Mouse (Mus musculus) kidney, adult 8-10 months (tissue): ENCODE results near the gene Kank3.
"Not testable (repeated sequence)": the region's sequence is repeated elsewhere in the genome, so short reads cannot be mapped to it uniquely, and the experiment has no call there.

ENCODE experiments used
- DNase-seq, 2 experiments: peaks; one replicate each; pipeline ENCODE4 v3.0.0; 2022

The Kank3 gene

DNA sequence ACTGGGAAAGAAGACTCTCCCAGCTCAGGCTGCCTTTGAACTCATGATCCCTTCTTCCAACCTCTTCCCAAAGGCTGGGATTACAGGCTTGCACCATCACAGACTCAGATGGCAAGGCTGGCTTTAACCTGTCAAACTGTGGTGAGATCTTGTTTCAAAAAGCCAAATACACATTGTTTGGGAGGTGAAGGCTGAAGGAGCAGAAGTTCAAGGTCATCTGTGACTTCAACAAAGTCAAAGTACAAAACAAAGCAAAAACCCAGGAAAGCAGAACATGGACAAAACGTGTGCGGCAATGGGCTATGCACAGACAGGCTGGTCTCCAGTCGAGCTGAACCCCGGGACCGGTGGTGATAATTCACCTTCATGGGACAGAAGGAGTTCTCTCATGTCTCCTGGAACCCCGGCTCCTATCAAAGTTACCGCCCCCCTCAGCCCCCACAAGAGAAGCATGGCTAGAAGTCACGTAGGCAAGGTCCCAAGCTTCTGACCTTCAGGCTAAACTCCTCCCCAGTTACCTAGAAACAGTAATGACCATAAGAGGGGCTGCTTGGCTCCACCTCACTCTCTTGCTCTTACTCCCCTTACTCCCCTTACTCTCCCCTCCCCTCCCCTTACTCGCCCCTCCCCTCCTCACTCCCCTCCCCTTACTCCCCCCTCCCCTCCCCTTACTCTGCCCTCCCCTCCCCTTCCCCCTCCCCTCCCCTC, 3.0 kb upstream of the Kank3 start:
- DNase-seq, result no peak

GRCm38 (mm10) chr17:33808192-33808591, 2.1 kb upstream of the Kank3 start:
- no peak for DNase-seq

DNA sequence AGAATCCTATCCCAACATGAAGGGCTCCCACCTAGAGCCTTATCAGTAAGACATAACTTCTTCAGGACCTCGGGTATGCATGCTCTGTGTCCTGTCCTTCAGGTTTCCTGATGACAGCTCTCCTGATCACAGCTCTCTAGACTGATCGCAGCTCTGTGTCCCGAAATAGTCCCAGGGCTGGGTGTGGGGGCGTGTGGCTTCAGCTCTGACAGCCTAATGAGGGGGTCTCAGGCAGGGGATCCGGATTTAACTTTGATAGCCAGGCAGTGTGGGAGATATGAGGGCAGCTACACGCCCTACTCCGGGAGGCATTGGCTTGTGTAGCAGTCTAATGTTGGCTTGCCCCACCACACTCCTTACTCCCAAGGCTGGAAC, 810 bp downstream of the Kank3 start:
- DNase-seq, result no peak

- DNase-seq, result no peak
These were observed 2.2 kb downstream of the Kank3 start for GRCm38 (mm10) chr17:33812475-33812874.

DNA sequence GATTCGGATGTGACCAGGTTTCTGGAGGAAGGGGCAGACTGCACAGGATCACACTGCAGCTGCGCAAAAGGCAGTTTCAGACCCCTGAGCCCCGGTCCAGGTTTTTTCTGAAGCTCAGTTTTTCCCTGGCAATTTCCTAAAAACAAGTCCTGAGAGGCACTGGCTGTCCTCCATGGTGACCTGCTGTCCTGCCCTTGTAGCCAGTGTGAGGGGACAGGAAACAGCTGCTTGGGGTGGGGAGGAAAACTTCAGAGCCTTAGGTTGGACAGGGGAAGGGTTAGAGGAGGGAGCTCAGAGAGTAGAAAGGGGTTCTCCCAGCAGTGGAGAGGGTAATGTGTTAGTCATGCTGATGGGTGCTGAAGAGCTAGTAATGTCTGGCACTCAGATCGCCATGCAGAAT, 2.7 kb downstream of the Kank3 start:
- peak; percentile 51 to 52 for DNase-seq

DNA sequence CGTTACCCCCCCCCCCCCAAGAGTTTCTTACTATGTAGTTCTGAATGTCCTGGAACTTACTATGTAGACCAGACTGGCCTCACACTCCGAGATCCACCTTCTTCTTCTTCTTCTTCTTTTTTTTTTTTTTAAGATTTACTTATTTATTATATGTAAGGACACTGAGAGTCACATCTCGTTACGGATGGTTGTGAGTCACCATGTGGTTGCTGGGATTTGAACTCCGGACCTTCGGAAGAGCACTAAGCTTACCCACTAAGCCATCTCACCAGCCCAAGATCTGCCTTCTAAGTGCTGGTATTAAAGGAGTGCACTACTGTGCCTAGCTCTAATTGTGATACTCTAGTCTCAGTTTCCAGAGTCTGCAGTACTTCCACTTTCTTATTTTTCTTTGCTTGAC, 5.1 kb downstream of the Kank3 start:
- DNase-seq, result no peak

- DNase-seq, result no peak
These were observed 6.3 kb downstream of the Kank3 start for GRCm38 (mm10) chr17:33816612-33817011.

DNA sequence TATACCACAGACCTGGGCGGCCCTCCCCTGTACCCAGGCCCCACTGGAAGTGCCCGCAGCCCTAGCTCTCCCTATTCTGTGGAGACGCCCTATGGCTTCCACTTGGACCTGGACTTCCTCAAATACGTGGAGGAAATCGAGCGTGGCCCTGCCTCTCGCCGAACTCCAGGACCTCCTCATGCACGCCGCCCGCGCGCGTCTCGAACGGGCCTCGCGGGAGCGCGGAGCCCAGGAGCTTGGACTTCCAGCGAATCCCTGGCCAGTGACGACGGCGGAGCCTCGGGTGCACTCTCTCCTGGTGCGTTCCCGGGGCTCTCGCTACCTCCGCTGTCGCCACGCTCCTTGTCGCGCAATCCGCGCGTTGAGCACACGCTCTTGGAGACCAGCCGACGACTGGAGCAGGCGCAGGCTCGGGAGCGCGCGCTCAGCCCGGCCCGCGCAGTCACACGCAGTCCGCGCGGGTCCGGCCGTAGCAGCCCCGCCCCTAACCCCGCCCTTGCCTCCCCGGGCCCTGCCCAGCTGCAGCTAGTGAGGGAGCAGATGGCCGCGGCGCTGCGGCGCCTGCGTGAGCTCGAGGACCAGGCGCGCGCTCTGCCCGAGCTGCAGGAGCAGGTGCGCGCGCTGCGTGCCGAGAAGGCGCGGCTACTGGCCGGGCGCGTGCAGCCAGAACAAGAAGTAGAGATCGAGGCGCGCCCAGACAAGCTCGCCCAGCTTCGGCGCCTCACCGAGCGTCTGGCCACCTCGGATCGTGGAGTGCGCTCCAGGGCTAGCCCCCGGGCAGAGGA, 7.1 kb downstream of the Kank3 start:
- DNase-seq, result peak; percentile 84 to 90

DNA sequence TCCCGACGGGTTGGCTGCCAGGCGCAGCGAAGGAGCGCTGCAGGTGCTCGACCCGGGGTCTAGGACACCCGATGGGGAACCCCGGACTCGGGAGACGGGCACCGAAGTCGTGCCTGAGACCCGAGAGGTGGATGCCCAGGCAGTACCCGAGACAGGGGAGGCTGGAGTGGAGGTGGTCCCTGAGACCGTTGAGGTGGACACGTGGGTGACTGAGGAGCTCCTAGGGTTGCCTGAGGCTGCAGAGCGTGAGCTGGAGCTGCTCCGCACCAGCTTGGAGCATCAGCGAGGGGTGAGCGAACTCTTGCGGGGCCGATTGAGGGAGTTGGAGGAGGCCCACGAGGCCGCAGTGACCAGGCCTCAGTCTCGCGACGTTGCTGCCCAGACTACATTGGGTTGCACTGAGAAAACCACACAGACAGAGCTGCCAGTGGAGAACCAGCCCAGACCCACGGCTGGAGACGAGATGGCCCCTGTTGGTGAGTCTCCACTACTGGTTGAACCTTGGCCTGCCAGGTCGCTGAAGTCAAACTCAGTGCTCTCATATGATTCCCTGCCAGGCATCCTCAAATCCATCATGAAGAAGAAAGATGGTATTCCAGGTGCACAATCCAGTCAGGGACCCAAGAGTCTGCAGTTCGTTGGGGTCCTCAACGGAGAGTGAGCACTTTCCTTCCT, 7.8 kb downstream of the Kank3 start:
- no peak for DNase-seq

GRCm38 (mm10) chr17:33822436-33822959, 12.2 kb downstream of the Kank3 start:
- no peak for DNase-seq

DNA sequence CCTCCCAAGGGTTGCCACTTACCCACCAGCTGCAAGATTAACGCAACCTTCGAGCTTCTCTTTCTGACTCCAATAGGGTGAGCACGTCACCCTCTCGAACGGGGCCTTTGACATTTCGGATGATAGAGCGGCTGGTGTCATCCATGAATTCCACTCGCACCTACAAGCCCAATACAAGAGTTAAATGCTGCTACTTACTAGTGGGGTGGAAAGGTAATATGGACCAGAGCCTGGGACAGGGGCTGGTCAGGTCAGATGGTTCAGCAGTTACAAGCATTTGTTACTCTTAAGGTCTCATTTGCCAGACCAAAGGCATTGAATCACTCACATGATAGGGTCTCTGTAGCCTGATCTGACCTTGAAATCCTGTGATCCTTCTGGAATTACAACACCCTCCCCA, 12.9 kb downstream of the Kank3 start:
- DNase-seq, result not testable (repeated sequence)

DNA sequence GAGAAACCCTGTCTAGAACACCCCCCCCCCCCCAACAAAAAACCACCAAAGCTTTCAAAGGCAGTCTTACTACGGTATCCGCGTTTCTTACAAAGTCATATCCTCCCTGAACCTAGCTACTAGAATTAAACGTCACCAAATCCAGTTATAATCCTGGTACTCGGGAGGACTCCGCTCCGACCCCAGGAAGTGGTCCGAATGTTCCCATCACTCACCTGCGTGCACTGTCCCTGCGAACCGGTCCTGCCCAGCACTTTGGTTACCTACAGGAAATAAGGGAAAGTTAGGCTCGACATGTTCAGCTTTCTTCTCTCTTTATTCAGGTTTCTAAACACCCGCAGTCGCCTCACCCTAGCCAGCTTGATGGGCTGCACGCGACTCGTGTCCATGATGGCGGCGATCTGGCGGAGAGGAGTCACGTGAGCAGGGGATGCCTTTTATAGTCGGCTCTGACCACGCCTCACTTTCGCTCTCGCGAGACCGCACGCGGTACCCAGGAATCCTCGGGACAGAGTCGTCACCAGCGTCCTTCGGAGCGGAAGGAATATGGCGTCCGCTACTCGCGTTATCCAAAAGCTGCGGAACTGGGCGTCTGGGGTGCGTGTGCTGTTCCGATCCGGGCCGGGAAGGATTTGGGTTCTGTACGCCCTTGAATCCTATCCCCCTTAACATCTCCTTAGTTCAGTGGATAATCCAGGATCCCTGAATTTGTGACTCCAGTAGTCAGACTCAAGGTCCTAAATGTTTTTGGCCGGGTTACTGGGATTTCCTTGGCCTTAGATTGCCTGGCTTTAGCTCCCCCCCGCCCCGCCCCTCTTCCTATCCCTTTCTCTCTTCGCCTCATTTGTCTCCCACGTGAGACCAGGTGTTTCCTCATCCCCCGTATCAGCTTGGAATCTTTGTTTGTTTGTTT, 14.0 kb downstream of the Kank3 start, which contains the start of the genes Rps28 and Ndufa7:
Gene Rps28, minus strand, starts transcription at position 479 of the 913 bp plus-strand sequence.
Gene Ndufa7, plus strand, starts transcription at position 489 of the 913 bp plus-strand sequence.
- DNase-seq, result peak; percentile 97 to 99

DNA sequence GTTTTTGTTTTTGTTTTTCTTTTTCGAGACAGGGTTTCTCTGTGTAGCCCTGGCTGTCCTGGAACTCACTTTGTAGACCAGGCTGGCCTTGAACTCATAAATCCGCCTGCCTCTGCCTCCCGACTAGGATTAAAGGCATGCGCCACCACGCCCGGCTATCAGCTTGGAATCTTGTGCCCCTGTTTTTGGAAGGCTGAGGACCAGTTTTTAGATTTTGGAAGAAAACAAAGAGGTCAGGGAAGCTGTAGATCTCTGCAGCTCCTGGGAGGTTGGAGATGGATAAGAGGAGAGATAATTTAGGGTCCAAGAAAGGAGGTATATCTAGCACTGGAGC, 14.6 kb downstream of the Kank3 start:
- not testable (repeated sequence) for DNase-seq

DNA sequence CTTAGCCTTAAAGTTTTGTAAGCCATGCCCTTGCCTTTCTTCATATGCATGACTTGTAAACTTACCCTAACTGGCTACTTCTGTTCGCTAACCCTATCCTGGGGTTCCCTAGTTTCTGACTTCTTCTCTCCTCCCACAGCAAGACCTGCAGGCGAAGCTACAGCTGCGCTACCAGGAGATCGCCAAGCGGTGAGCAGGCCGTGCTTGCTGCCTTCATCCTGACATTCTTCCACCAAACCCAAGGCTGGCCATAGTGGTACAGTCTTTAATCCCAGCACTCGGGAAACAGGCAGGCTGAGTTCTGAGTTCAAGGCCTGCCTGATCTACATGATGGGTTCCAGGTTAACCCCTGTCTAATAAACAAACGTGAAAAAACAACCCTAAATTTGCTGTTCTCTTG, 15.1 kb downstream of the Kank3 start:
- DNase-seq, result no peak

GRCm38 (mm10) chr17:33826850-33827249, 16.5 kb downstream of the Kank3 start:
- peak; percentile 64 to 77 for DNase-seq

GRCm38 (mm10) chr17:33828892-33829291, 18.6 kb downstream of the Kank3 start:
- DNase-seq, result peak; percentile 91 to 93

- no peak for DNase-seq
These were observed 19.2 kb downstream of the Kank3 start for GRCm38 (mm10) chr17:33829561-33829960.

DNA sequence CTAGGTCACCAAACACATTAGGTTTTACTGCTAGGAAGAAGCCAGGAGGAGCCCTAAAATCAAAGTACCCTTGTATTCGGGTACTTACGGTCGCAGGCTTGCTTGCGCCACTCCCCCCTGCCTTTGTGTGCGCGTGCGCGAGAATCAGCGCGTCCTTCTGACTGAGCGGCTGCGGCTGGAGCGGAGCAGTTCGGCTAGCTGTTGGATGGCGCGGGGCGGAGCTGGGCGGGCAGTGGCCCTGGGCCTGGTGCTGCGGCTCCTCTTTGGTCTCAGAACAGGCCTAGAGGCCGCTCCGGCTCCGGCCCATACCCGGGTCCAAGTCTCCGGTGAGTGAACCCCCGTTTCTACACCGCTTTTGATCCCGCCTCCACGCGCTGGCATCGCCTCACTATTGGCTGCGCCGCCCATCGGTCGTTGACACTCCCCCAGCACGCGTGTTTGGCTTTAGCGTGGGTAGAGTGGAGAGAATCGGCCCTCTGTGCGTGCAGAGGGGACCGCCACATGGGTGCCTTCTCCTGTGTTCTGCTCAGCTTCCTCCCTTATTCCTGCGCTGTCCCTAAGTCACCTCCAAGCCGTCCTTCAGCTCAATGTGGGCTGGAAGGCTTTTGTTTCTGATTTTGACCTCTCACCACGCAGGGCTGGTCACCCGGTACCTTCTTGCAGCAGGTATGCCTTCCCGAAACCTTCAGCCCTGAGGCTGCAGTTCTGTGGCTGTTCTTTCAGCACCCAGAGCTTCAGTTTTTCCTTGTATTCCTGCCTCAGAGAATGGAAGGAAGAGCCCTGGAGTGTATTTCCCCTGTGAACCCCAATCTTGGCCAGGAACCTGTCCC, 32.9 kb downstream of the Kank3 start, which contains the start of gene Cd320:
Gene Cd320, plus strand, starts transcription at position 126 of the 830 bp plus-strand sequence.
- DNase-seq, result peak; percentile 93

- DNase-seq, result no peak
These were observed 33.9 kb downstream of the Kank3 start for GRCm38 (mm10) chr17:33844196-33844595.

- DNase-seq, result no peak
These were observed 37.8 kb downstream of the Kank3 start for GRCm38 (mm10) chr17:33848139-33848538.

DNA sequence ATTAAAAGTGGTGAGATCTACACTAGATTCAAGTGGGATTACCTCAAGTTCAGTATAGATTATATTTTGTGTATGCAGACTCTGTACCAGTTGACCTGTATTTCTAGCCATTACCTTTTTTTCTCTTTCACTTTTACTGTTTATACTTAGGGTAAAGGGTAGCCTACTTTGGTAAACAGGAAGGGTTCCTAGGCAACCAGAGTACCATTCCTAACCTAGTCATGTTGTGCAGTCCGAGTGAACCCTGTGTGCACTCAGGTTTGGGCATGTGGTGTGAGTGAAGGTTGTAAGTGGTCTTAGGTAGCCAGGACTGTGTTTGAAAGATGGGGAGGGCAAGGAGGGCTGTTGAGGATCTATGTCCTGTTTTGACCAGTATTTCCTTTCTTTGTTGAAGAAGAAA, 41.0 kb downstream of the Kank3 start:
- DNase-seq, result no peak
